Mouse (Mus musculus) bone marrow macrophage, adult 2 months (primary cell): ENCODE measurements around the gene Pwp2. TPM values are rescaled to one million over a fixed set of nuclear protein-coding genes. Genes with fewer than 3 reads are reported as not detected.

Experiments used
- H3K27ac ChIP-seq: 2 replicates; pipeline ENCODE4 v1.5.1; 2012; ENCODE audit warnings: low read depth, low read length; ENCODE audit not compliant: insufficient read depth
- H3K4me1 ChIP-seq: 2 replicates; pipeline ENCODE4 v1.6.1; 2012; ENCODE audit warnings: low read length; ENCODE audit not compliant: control insufficient read depth, insufficient read depth
- H3K4me3 ChIP-seq: 2 replicates; pipeline ENCODE4 v1.5.1; 2012; ENCODE audit warnings: mild to moderate bottlenecking, low read length, moderate library complexity; ENCODE audit not compliant: insufficient read depth
- CTCF ChIP-seq: IDR thresholded peaks from 2 replicates; pipeline ENCODE4 v1.5.1; 2012; ENCODE audit warnings: low read depth, mild to moderate bottlenecking, low read length, moderate library complexity
- POLR2A ChIP-seq: IDR thresholded peaks from 2 replicates; pipeline ENCODE4 v1.6.1; 2012; ENCODE audit warnings: mild to moderate bottlenecking, low read depth, low read length, borderline replicate concordance
- polyA plus RNA-seq: library from polyadenylated mRNA; stranded (reverse); fragments of >200 nt; gene quantifications from 2 replicates; pipeline ENCODE4 v1.2.4, GENCODE M21; 2012; ENCODE audit not compliant: missing spikeins, insufficient read depth, insufficient read length

Pwp2 gene
- polyA plus RNA-seq, 1 experiment = 3.7 TPM

GRCm38 (mm10) chr10:78147908-78148441 is 37.0 kb downstream of the Pwp2 start:
- H3K27ac ChIP-seq = peak overlapping the region; percentile 88
- no peak for TF ChIP-seq CTCF
- TF ChIP-seq POLR2A = no peak
- peaks cover 50% of the 10 kb centered on the region for H3K4me1 ChIP-seq
- no peak overlapping the region for H3K4me3 ChIP-seq

DNA sequence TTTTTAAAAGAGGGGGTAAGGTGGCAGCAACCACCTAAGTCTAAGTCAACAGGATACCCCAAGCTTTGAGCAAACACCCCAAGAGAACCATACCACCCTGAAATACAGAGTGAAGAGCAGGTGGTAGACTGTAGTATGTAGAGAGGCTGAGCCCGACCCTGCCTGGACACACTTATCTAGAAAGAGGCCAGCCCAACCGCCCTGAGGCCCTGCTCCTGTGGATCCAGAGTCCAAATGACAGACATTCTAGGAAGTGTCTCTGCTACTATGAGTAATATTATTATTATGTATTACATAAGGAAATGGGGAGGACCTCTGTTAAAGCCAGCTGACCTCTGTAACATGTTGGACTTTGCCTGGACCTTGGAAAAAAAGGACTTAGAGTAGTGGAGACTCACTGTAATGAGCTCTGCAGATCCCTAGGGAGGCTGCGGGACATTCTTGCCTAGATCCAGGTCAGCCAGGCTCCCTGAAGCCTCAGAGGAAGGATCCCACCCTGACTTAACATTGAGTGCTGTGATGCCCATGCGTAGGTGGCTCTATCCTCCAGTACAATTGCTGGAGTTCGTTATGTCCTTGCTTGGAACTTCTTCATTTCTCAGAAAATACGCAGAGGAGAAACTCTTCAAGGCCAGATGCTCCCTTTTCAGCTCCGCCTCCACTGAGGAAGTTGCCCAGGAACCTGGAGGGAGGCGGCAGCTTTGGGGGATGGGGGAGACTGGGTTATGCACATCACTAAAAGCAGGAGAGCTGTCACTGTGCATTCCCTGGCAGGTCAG is 41.0 kb downstream of the Pwp2 start:
- Histone ChIP-seq H3K4me3 (no peak overlapping the region), H3K27ac (peak overlapping the region; percentile 25; the same call in 1 of the 2 replicates), H3K4me1 (peaks cover 41% of the 10 kb centered on the region)
- no peak for TF ChIP-seq CTCF

DNA sequence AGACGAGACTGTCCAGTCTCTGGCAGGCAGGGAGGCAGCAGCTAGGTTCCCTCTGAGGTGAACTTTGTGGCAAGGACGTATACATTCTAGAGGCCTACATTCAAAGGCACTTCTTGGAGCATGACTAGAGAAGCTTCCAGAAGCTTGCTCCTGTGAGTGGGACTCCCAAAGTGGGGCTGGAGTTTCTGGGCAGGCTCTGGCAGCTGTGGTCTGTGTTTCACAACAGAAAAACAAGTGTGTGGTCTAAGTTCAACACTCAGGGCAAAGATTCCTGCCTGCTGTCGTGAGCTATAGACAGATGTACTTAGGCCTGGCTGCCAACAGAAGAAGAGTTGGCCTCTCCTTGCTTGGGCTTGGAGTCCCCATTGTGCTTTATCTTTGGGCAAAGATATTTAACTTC is 44.1 kb downstream of the Pwp2 start:
- no peak overlapping the region for H3K27ac ChIP-seq
- TF ChIP-seq POLR2A (no peak), CTCF (no peak)
- H3K4me3 ChIP-seq = no peak overlapping the region

GRCm38 (mm10) chr10:78140251-78140600 is 44.7 kb downstream of the Pwp2 start:
- Histone ChIP-seq H3K4me1 (peaks cover 56% of the 10 kb centered on the region), H3K27ac (no peak overlapping the region), H3K4me3 (no peak overlapping the region)
- TF ChIP-seq POLR2A (no peak), CTCF (no peak)

More for the DNA sequence above, 44.1 kb downstream of the Pwp2 start:
- peaks cover 54% of the 10 kb centered on the region for H3K4me1 ChIP-seq

GRCm38 (mm10) chr10:78139572-78140250 is 45.2 kb downstream of the Pwp2 start:
- Histone ChIP-seq H3K4me1 (peaks cover 56% of the 10 kb centered on the region), H3K4me3 (no peak overlapping the region), H3K27ac (no peak overlapping the region)
- TF ChIP-seq POLR2A = no peak
- TF ChIP-seq CTCF = no peak

- Histone ChIP-seq H3K4me1 (peaks cover 56% of the 10 kb centered on the region), H3K27ac (no peak overlapping the region), H3K4me3 (no peak overlapping the region)
- no peak for TF ChIP-seq POLR2A
- no peak for TF ChIP-seq CTCF
Measured at GRCm38 (mm10) chr10:78138812-78139523, 46.0 kb downstream of the Pwp2 start.

GRCm38 (mm10) chr10:78137191-78137590 is 47.8 kb downstream of the Pwp2 start:
- Histone ChIP-seq H3K4me3 (no peak overlapping the region), H3K27ac (no peak overlapping the region), H3K4me1 (peaks cover 54% of the 10 kb centered on the region)
- no peak for TF ChIP-seq CTCF
- no peak for TF ChIP-seq POLR2A

GRCm38 (mm10) chr10:78135947-78136346 is 49.0 kb downstream of the Pwp2 start:
- TF ChIP-seq POLR2A = no peak
- TF ChIP-seq CTCF = no peak
- Histone ChIP-seq H3K27ac (peak overlapping the region; percentile 81; the same call in 1 of the 2 replicates), H3K4me3 (no peak overlapping the region), H3K4me1 (peaks cover 54% of the 10 kb centered on the region)

GRCm38 (mm10) chr10:78134975-78135798 is 49.8 kb downstream of the Pwp2 start:
- peak overlapping the region; percentile 81 for H3K27ac ChIP-seq
- H3K4me3 ChIP-seq = peak overlapping the region; percentile 31; the same call in 1 of the 2 replicates
- TF ChIP-seq POLR2A = no peak
- no peak for TF ChIP-seq CTCF
- peaks cover 59% of the 10 kb centered on the region for H3K4me1 ChIP-seq
